Mouse (Mus musculus) cortical plate, adult 2 months (tissue): ENCODE results near the gene Spns2.

Experiments
- CTCF ChIP-seq: fragments of 200-500 bp; IDR thresholded peaks from 2 replicates; pipeline ENCODE4 v1.5.1; 2011; ENCODE audit warnings: mild to moderate bottlenecking, control low read depth, low read length; ENCODE audit not compliant: insufficient read depth; ENCODE audit errors: extremely low read depth
- POLR2A ChIP-seq: fragments of 200-500 bp; IDR thresholded peaks from 2 replicates; pipeline ENCODE4 v1.6.1; 2011; ENCODE audit warnings: mild to moderate bottlenecking, low read length, control low read depth; ENCODE audit not compliant: insufficient read depth; ENCODE audit errors: extremely low read depth

DNA sequence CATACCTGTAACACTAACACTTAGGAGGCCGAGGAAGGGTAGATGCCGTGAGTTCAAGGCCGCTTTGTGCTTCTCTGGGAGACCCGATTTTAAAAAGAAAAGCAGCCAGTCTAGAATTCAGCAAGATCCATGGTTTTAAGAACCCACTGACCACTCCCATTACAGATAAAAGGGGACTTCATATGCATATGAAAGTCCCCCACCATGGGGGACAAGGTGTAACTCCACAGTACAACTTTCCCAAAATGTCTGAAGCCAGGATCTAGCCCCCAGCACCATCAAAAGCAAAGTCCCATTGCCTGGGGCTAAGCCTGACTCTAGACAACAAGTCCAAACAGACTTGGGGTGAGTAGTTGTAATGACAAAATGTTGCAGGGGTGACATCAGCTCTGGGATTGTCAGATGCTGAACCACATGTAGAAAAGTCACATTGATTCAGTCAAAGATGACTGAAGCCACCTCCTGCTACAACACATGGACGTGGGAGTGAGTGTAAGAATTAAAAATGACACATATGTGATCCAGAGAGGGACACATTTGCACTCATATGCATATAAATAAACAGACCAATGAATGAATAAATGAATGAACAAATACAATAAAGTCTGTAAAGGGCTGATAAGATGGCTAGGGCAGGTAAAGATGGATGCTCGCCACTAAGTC is 69.1 kb downstream of the Spns2 start:
- no peak for TF ChIP-seq CTCF
- TF ChIP-seq POLR2A = no peak
